Mouse (Mus musculus) cerebellum, adult 11-12 months (tissue): ENCODE data around the gene Kcnip4.

Source experiments
- DNase-seq: peaks from one replicate; pipeline ENCODE4 v3.0.0; 2022

Gene Kcnip4

GRCm38 (mm10) chr5:48544784-48545734 lies 979.6 kb downstream of the Kcnip4 start:
- no peak for DNase-seq

GRCm38 (mm10) chr5:48518035-48518434 lies 1006.7 kb downstream of the Kcnip4 start:
- DNase-seq, result no peak

- no peak for DNase-seq
These were observed 1011.4 kb downstream of the Kcnip4 start for GRCm38 (mm10) chr5:48513354-48513753.

- no peak for DNase-seq
These were observed 1013.4 kb downstream of the Kcnip4 start for GRCm38 (mm10) chr5:48511357-48511756.

GRCm38 (mm10) chr5:48510241-48510640 lies 1014.5 kb downstream of the Kcnip4 start:
- peak; percentile 24 for DNase-seq

- DNase-seq, result no peak
These were observed 1015.3 kb downstream of the Kcnip4 start for GRCm38 (mm10) chr5:48509194-48509930.

- DNase-seq, result no peak
These were observed 1021.6 kb downstream of the Kcnip4 start for GRCm38 (mm10) chr5:48503094-48503493.

GRCm38 (mm10) chr5:48502442-48502841 lies 1022.3 kb downstream of the Kcnip4 start:
- DNase-seq, result no peak

- DNase-seq, result no peak
These were observed 1024.5 kb downstream of the Kcnip4 start for GRCm38 (mm10) chr5:48500204-48500603.

GRCm38 (mm10) chr5:48490864-48491477 lies 1033.7 kb downstream of the Kcnip4 start:
- no peak for DNase-seq

- DNase-seq, result no peak
These were observed 1035.0 kb downstream of the Kcnip4 start for GRCm38 (mm10) chr5:48489549-48490288.

- no peak for DNase-seq
These were observed 1041.6 kb downstream of the Kcnip4 start for GRCm38 (mm10) chr5:48483112-48483511.

GRCm38 (mm10) chr5:48460221-48460620 lies 1064.5 kb downstream of the Kcnip4 start:
- DNase-seq, result no peak

- no peak for DNase-seq
These were observed 1075.8 kb downstream of the Kcnip4 start for GRCm38 (mm10) chr5:48448888-48449287.

- DNase-seq, result peak; percentile 20
These were observed 1094.2 kb downstream of the Kcnip4 start for GRCm38 (mm10) chr5:48430459-48430858.

- no peak for DNase-seq
These were observed 1102.8 kb downstream of the Kcnip4 start for GRCm38 (mm10) chr5:48421957-48422356.

- no peak for DNase-seq
These were observed 1105.0 kb downstream of the Kcnip4 start for GRCm38 (mm10) chr5:48419741-48420140.

GRCm38 (mm10) chr5:48412261-48412660 lies 1112.4 kb downstream of the Kcnip4 start:
- no peak for DNase-seq

GRCm38 (mm10) chr5:48411462-48411861 lies 1113.2 kb downstream of the Kcnip4 start:
- no peak for DNase-seq

GRCm38 (mm10) chr5:48410348-48410747 lies 1114.4 kb downstream of the Kcnip4 start:
- DNase-seq, result no peak

- DNase-seq, result no peak
These were observed 1116.4 kb downstream of the Kcnip4 start for GRCm38 (mm10) chr5:48408276-48408675.

GRCm38 (mm10) chr5:48402497-48402896 lies 1122.2 kb downstream of the Kcnip4 start:
- DNase-seq, result no peak
